Mouse (Mus musculus) layer of hippocampus, postnatal 36 days (tissue): ENCODE measurements around the gene Tnfrsf22. TPM values are rescaled to one million over a fixed set of nuclear protein-coding genes. Genes with fewer than 3 reads are reported as not detected.

Experiments used
- total RNA-seq, 2 experiments: library from RNA; stranded (reverse); gene quantifications; 2 replicates each; pipeline ENCODE4 v1.2.3; 2021

Tnfrsf22 gene
- total RNA-seq, 2 experiments from 2014 or later: 1.7 to 2.7 TPM

Other genes with a start within 250 kb of the Tnfrsf22 start
- gene Cdkn1c, start 188.6 kb downstream of the Tnfrsf22 start, total RNA-seq: 1 to 10 TPM; 3.6 to 6.7 TPM
- under 1 TPM; 0.28 to 0.65 TPM for gene Slc22a18, start 175.9 kb downstream of the Tnfrsf22 start, total RNA-seq
- not detected for gene Phlda2, start 146.5 kb downstream of the Tnfrsf22 start, total RNA-seq
- 100 to 1,000 TPM; 114 to 122 TPM for gene Nap1l4, start 100.6 kb downstream of the Tnfrsf22 start, total RNA-seq
- 10 to 100 TPM; 46.3 to 51.5 TPM for gene Cars, start 49.6 kb downstream of the Tnfrsf22 start, total RNA-seq
- gene Tnfrsf26, start 20.9 kb downstream of the Tnfrsf22 start, total RNA-seq: under 1 TPM in 1 of 2 experiments, not detected in 1; 0.10 TPM
- 1 to 10 TPM; 1.1 to 1.4 TPM for gene Tnfrsf23, start 36.2 kb upstream of the Tnfrsf22 start, total RNA-seq
- gene Osbpl5, start 107.3 kb upstream of the Tnfrsf22 start, total RNA-seq: 10 to 100 TPM; 28.2 to 28.3 TPM
- gene Mrgprg, start 117.3 kb upstream of the Tnfrsf22 start, total RNA-seq: not detected
- 1 to 10 TPM; 5.4 to 6.5 TPM for gene Mrgpre, start 134.8 kb upstream of the Tnfrsf22 start, total RNA-seq
- gene Nadsyn1, start 173.2 kb upstream of the Tnfrsf22 start, total RNA-seq: 1 to 10 TPM; 5.9 to 6.9 TPM
- 10 to 100 TPM; 39.0 to 40.8 TPM for gene Dhcr7, start 173.5 kb upstream of the Tnfrsf22 start, total RNA-seq
- not detected for gene Gm498, start 217.2 kb upstream of the Tnfrsf22 start, total RNA-seq